11 mouse cellular contexts compared by ENCODE assay signal in genomic region chr7:145112887-145113531, GRCm38 (mm10).
DNase-seq lines count a peak whose midpoint lies in the region; ATAC-seq and TF ChIP-seq lines count a peak whose summit lies in the region.
"Had no signal": no experiment of that assay in that cellular context is flagged by ENCODE, and none has a peak within 500 bp of the region (broad histone marks: within the 10 kb centered on the region; RNA-seq: fewer than 3 reads in every experiment).

No protein-coding gene starts in this region.

- no peaks in the 10 kb centered on the region for H3K27me3 ChIP-seq in kidney, embryonic 16.5 days (ENCODE audit: insufficient read depth, low read length)
- H3K27me3 ChIP-seq in liver, embryonic 11.5 days (replicated peaks; ENCODE audit: control insufficient read depth, insufficient read depth, low read length), result no peaks in the 10 kb centered on the region
- H3K27me3 ChIP-seq: limb, embryonic 13.5 days had no signal

- TF ChIP-seq CTCF in bone marrow, adult 2 months (IDR thresholded peaks at IDR 0.05; ENCODE audit: control insufficient read depth, insufficient read depth, low read length), result no peak

- H3K4me2 ChIP-seq in kidney, embryonic 16.5 days (replicated peaks; ENCODE audit: low read depth, low read length), result no peak overlapping the region
- H3K4me2 ChIP-seq in liver, embryonic 11.5 days, result no peak overlapping the region
- H3K4me2 ChIP-seq: limb, embryonic 13.5 days had no signal

- no peak overlapping the region for H3K4me3 ChIP-seq in kidney, embryonic 16.5 days (ENCODE audit: low read length)
- H3K4me3 ChIP-seq in bone marrow, adult 2 months (replicated peaks; ENCODE audit: control insufficient read depth, low read depth, low read length), result no peak overlapping the region
- H3K4me3 ChIP-seq in liver, embryonic 11.5 days (ENCODE audit: low read depth, low read length), result no peak overlapping the region
- H3K4me3 ChIP-seq: limb, embryonic 13.5 days had no signal

- WGBS in kidney, embryonic 16.5 days, result 75% methylated on average over 7 of the region's 7 CpGs
- 48% methylated on average over 7 of the region's 7 CpGs for WGBS in bone marrow, adult 2 months
- WGBS in liver, embryonic 11.5 days, result 69% methylated on average over 7 of the region's 7 CpGs

- no peak for TF ChIP-seq POLR2A in bone marrow, adult 2 months (IDR thresholded peaks at IDR 0.05; ENCODE audit: borderline replicate concordance, control insufficient read depth, low read depth, low read length)

- H3K9me3 ChIP-seq in kidney, embryonic 16.5 days (ENCODE audit: low read length), result no peaks in the 10 kb centered on the region
- H3K9me3 ChIP-seq in liver, embryonic 11.5 days (ENCODE audit: control insufficient read depth, low read length), result no peaks in the 10 kb centered on the region
- H3K9me3 ChIP-seq: G1E; limb, embryonic 13.5 days had no signal

- DNase-seq in heart, adult 11 months, result peak; percentile 90
- DNase-seq in heart, adult 9 months (ENCODE audit: low spot score in 2 of 2), result no peak
- no peak for DNase-seq in kidney, postnatal 4 days
- no peak for DNase-seq in liver, embryonic 11.5 days (ENCODE audit: low spot score)
- DNase-seq in neural tube, embryonic 10.5 days (ENCODE audit: extremely low spot score, low spot score), result no peak
- DNase-seq in frontal cortex, postnatal 36 days (ENCODE audit: low spot score in 2 of 2), result no peak
- DNase-seq: cerebellum, postnatal 10 days had no signal

- no peaks in the 10 kb centered on the region for H3K36me3 ChIP-seq in kidney, embryonic 16.5 days (ENCODE audit: insufficient read depth, low read length)
- H3K36me3 ChIP-seq in liver, embryonic 11.5 days (ENCODE audit: control insufficient read depth, insufficient read depth, low read length), result no peaks in the 10 kb centered on the region
- H3K36me3 ChIP-seq: G1E; limb, embryonic 13.5 days had no signal

- H3K27ac ChIP-seq in kidney, embryonic 16.5 days (ENCODE audit: low read length), result peak overlapping the region; percentile 93
- peak overlapping the region; percentile 13 for H3K27ac ChIP-seq in bone marrow, adult 2 months (ENCODE audit: control insufficient read depth, insufficient read depth, low read depth, low read length, poor library complexity)
- peak overlapping the region; percentile 67; the same call in 1 of the 2 replicates for H3K27ac ChIP-seq in liver, embryonic 11.5 days (ENCODE audit: low read depth, low read length)

- peaks cover 40% of the 10 kb centered on the region for H3K4me1 ChIP-seq in kidney, embryonic 16.5 days (ENCODE audit: insufficient read depth, low read length)
- peaks cover 11% of the 10 kb centered on the region; the same call in 1 of the 2 replicates for H3K4me1 ChIP-seq in bone marrow, adult 2 months (ENCODE audit: control insufficient read depth, insufficient read depth, low read length)
- peaks cover 22% of the 10 kb centered on the region for H3K4me1 ChIP-seq in liver, embryonic 11.5 days (replicated peaks; ENCODE audit: control insufficient read depth, insufficient read depth, low read length)

- no peak for ATAC-seq in kidney, embryonic 16.5 days (ENCODE audit: low FRiP score, low TSS enrichment)
- no peak for ATAC-seq in liver, embryonic 11.5 days (replicated peaks; ENCODE audit: low FRiP score)

- peak overlapping the region; percentile 5; the same call in 1 of the 2 replicates for H3K9ac ChIP-seq in kidney, embryonic 16.5 days (replicated peaks; ENCODE audit: low read length)
- no peak overlapping the region for H3K9ac ChIP-seq in liver, embryonic 11.5 days (ENCODE audit: low read depth, low read length)
- H3K9ac ChIP-seq: limb, embryonic 13.5 days had no signal

Comparison
In these comparisons a context has a peak if more than half of its experiments do, and no peak if none do; other contexts are left out.
1. H3K27ac ChIP-seq: peak in every context shown above with its lines; median percentile 93 in kidney, embryonic 16.5 days; 67 in liver, embryonic 11.5 days; 13 in bone marrow, adult 2 months.